Mouse (Mus musculus) heart, adult 9 months (tissue): ENCODE results near the gene Nup214.

ENCODE experiments used
- DNase-seq, 2 experiments: peaks; one replicate each; pipeline ENCODE4 v3.0.0; 2022; ENCODE audit warnings: low spot score in 2 of 2

Gene Nup214

DNA sequence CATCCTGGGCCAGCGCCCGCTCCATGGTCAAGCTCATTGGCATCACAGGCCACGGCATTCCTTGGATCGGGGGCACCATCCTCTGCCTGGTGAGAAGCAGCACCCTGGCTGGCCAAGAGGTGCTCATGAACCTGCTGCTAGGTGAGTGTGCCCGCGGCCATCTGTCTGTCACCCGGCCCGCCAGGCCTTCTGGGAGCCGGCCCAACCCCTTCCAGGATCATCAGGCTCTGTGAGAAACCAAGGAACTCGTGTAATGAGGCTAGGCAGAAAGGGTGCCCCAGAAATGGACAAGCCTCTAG, 121.8 kb downstream of the Nup214 start:
- DNase-seq: no peak

- no peak for DNase-seq
These were observed 128.7 kb downstream of the Nup214 start for GRCm38 (mm10) chr2:32102944-32103343.

- DNase-seq: no peak
These were observed 129.3 kb downstream of the Nup214 start for GRCm38 (mm10) chr2:32103557-32103956.
